Mouse (Mus musculus) ES-E14 (cell line): ENCODE data around the gene Fkbp10. TPM values are rescaled to one million over a fixed set of nuclear protein-coding genes. Genes with fewer than 3 reads are reported as not detected.

ENCODE experiments used
- DNase-seq: peaks from one replicate; pipeline ENCODE4 v3.0.0-alpha.2; 2013; ENCODE audit warnings: low read depth, low spot score
- H3K27ac ChIP-seq: 2 replicates; pipeline ENCODE4 v1.5.1; 2012; ENCODE audit warnings: low read depth, mild to moderate bottlenecking, low read length, moderate library complexity, mixed read lengths; ENCODE audit not compliant: poor library complexity, insufficient read depth, severe bottlenecking
- H3K36me3 ChIP-seq: 2 replicates; pipeline ENCODE4 v1.6.1; 2012; ENCODE audit warnings: mild to moderate bottlenecking, low read length, moderate library complexity, mixed read lengths; ENCODE audit not compliant: control insufficient read depth, poor library complexity, insufficient read depth, severe bottlenecking
- H3K4me1 ChIP-seq, 2 experiments: fragments of 150-350 bp in 1 of 2; sonication (generic) in 1 of 2; 2 replicates each; pipeline ENCODE4 v1.6.1; 2012; ENCODE audit warnings: low read length in 2 of 2, mild to moderate bottlenecking in 1 of 2, mixed read lengths in 1 of 2; ENCODE audit not compliant: control insufficient read depth in 2 of 2, insufficient read depth in 2 of 2, poor library complexity in 1 of 2
- H3K4me3 ChIP-seq, 2 experiments: fragments of 150-350 bp in 1 of 2; sonication (generic) in 1 of 2; 2 replicates each; pipeline ENCODE4 v1.5.1; 2012; ENCODE audit warnings: low read length in 2 of 2, low read depth in 1 of 2, mild to moderate bottlenecking in 1 of 2, mixed read lengths in 1 of 2; ENCODE audit not compliant: insufficient read depth in 1 of 2, poor library complexity in 1 of 2, severe bottlenecking in 1 of 2
- H3K9ac ChIP-seq: 2 replicates; pipeline ENCODE4 v1.6.1; 2012; ENCODE audit warnings: low read depth, mild to moderate bottlenecking, low read length, mixed read lengths; ENCODE audit not compliant: poor library complexity, insufficient read depth, severe bottlenecking
- H3K9me3 ChIP-seq: fragments of 150-350 bp; sonication (generic); 2 replicates; pipeline ENCODE4 v1.6.1; 2012; ENCODE audit warnings: low read depth, mild to moderate bottlenecking, low read length; ENCODE audit not compliant: control insufficient read depth, insufficient read depth
- CHD2 ChIP-seq: IDR thresholded peaks from 2 replicates; pipeline ENCODE4 v1.6.1; 2014; ENCODE audit warnings: mild to moderate bottlenecking, low read depth, low read length, inconsistent platforms
- HCFC1 ChIP-seq: IDR thresholded peaks from 2 replicates; pipeline ENCODE4 v1.6.1; 2012; ENCODE audit warnings: low read length, inconsistent platforms, borderline replicate concordance; ENCODE audit not compliant: insufficient read depth
- MAFK ChIP-seq: IDR thresholded peaks from 2 replicates; pipeline ENCODE4 v1.6.1; 2014; ENCODE audit warnings: mild to moderate bottlenecking, low read depth, low read length, inconsistent platforms; ENCODE audit not compliant: insufficient read depth
- ZC3H11A ChIP-seq: IDR thresholded peaks from 2 replicates; pipeline ENCODE4 v1.6.1; 2012; ENCODE audit warnings: low read depth, mild to moderate bottlenecking, inconsistent platforms, low read length, borderline replicate concordance
- ZNF384 ChIP-seq: IDR thresholded peaks from 2 replicates; pipeline ENCODE4 v1.6.1; 2012; ENCODE audit warnings: low read depth, low read length, inconsistent platforms
- in situ Hi-C, 2 experiments: fragments of 600-800 bp; cut with MboI; formaldehyde crosslinking; loops; one replicate each; pipeline ENCODE4 v1.15.1; 2025; ENCODE audit warnings: low sequenced_read_pairs in 2 of 2, inconsistent platforms in 1 of 2; ENCODE audit not compliant: unreplicated experiment in 2 of 2
- total RNA-seq: library from RNA; depleted of rRNA; stranded (reverse); fragments of 300-350 nt; gene quantifications from 2 replicates; pipeline ENCODE4 v1.2.3, GENCODE M21; 2012

Gene Fkbp10
- total RNA-seq, 1 experiment: 73.3 TPM

- TF ChIP-seq HCFC1 (no peak), MAFK (no peak), ZNF384 (no peak), CHD2 (no peak), ZC3H11A (no peak)
- in situ Hi-C loops: no loop called here
- Histone ChIP-seq H3K4me1 (peaks cover 19 to 30% of the 10 kb centered on the region in 2 experiments; a peak in 3 of 4 replicates), H3K27ac (no peak overlapping the region), H3K36me3 (peaks cover 54% of the 10 kb centered on the region), H3K4me3 (no peak overlapping the region), H3K9me3 (no peaks in the 10 kb centered on the region), H3K9ac (no peak overlapping the region)
- DNase-seq: no peak
These were observed 37.1 kb upstream of the Fkbp10 start for GRCm38 (mm10) chr11:100378446-100378845.

GRCm38 (mm10) chr11:100379311-100379710 lies 36.2 kb upstream of the Fkbp10 start:
- Histone ChIP-seq H3K4me3 (no peak overlapping the region), H3K9me3 (no peaks in the 10 kb centered on the region), H3K9ac (no peak overlapping the region), H3K4me1 (peaks cover 18 to 26% of the 10 kb centered on the region in 2 experiments; a peak in 3 of 4 replicates), H3K36me3 (peaks cover 51% of the 10 kb centered on the region), H3K27ac (no peak overlapping the region)
- TF ChIP-seq CHD2: no peak
- TF ChIP-seq ZNF384: no peak
- no peak for TF ChIP-seq HCFC1
- TF ChIP-seq MAFK: no peak
- no peak for TF ChIP-seq ZC3H11A
- DNase-seq: no peak
- in situ Hi-C loops: no loop called here

- no peak for DNase-seq
- Histone ChIP-seq H3K27ac (no peak overlapping the region), H3K4me1 (peaks cover 16 to 44% of the 10 kb centered on the region in 2 experiments; a peak in 3 of 4 replicates), H3K9ac (no peak overlapping the region), H3K36me3 (peaks cover 52% of the 10 kb centered on the region), H3K9me3 (no peaks in the 10 kb centered on the region), H3K4me3 (no peak overlapping the region)
- TF ChIP-seq HCFC1: no peak
- TF ChIP-seq ZNF384: no peak
- TF ChIP-seq MAFK: no peak
- TF ChIP-seq ZC3H11A: no peak
- TF ChIP-seq CHD2: no peak
- in situ Hi-C loops: no loop called here
These were observed 32.8 kb upstream of the Fkbp10 start for GRCm38 (mm10) chr11:100382682-100383081.

GRCm38 (mm10) chr11:100385016-100385415 lies 30.5 kb upstream of the Fkbp10 start:
- Histone ChIP-seq H3K36me3 (peaks cover 37% of the 10 kb centered on the region), H3K9ac (peak overlapping the region; percentile 12; the same call in 1 of the 2 replicates), H3K9me3 (no peaks in the 10 kb centered on the region), H3K4me3 (no peak overlapping the region), H3K4me1 (peaks cover 17 to 50% of the 10 kb centered on the region in 2 experiments; a peak in 3 of 4 replicates), H3K27ac (peak overlapping the region; percentile 58; the same call in 1 of the 2 replicates)
- TF ChIP-seq ZC3H11A: no peak
- TF ChIP-seq HCFC1: no peak
- TF ChIP-seq CHD2: no peak
- TF ChIP-seq ZNF384: no peak
- TF ChIP-seq MAFK: no peak
- in situ Hi-C loops: no loop called here
- DNase-seq: no peak
